Mouse (Mus musculus): ENCODE measurements around the gene F2rl2. TPM values are rescaled to one million over a fixed set of nuclear protein-coding genes. Genes with fewer than 3 reads are reported as not detected.

Gene F2rl2
- polyA plus RNA-seq, 1 experiment from 2014 or later: 13.0 TPM

- peak; percentile 82 for ATAC-seq
- 0 out of 2 replicates have a peak, but pooled peaks cover 12% of the 10 kb centered on the region for H3K4me1 ChIP-seq (ENCODE audit: insufficient read depth)
- DNase-seq: peak; percentile 28
Measured at GRCm38 (mm10) chr13:95657171-95657570, 39.5 kb upstream of the F2rl2 start.

GRCm38 (mm10) chr13:95659432-95659831, 37.2 kb upstream of the F2rl2 start:
- TF ChIP-seq CTCF (IDR thresholded peaks at IDR 0.05; ENCODE audit: low read depth) (no peak), EP300 (IDR thresholded peaks at IDR 0.05; ENCODE audit: low read depth) (no peak)
- H3K27ac ChIP-seq (ENCODE audit: low read depth): no peak overlapping the region
- DNase-seq: no peak
- H3K4me2 ChIP-seq (ENCODE audit: low read depth, low read length): no peak overlapping the region
- no peak overlapping the region for H3K9ac ChIP-seq (replicated peaks)
- H3K36me3 ChIP-seq (replicated peaks; ENCODE audit: insufficient read depth, low read length): peaks cover 82% of the 10 kb centered on the region
- H3K9me3 ChIP-seq (ENCODE audit: low read length): no peaks in the 10 kb centered on the region
- H3K4me3 ChIP-seq (ENCODE audit: low read depth, low read length): no peak overlapping the region
- ATAC-seq: no peak
- H3K4me1 ChIP-seq (ENCODE audit: insufficient read depth): no peaks in the 10 kb centered on the region
- H3K27me3 ChIP-seq (ENCODE audit: insufficient read depth, low read length): no peaks in the 10 kb centered on the region
- 75% methylated on average over 7 of the region's 7 CpGs for WGBS (ENCODE audit: insufficient replicate concordance)

More at GRCm38 (mm10) chr13:95657171-95657570, 39.5 kb upstream of the F2rl2 start:
- peaks cover 73% of the 10 kb centered on the region for H3K36me3 ChIP-seq (replicated peaks; ENCODE audit: insufficient read depth, low read length)
- 42% methylated on average over 9 of the region's 9 CpGs for WGBS (ENCODE audit: insufficient replicate concordance)
- no peak overlapping the region for H3K27ac ChIP-seq (ENCODE audit: low read depth)
- TF ChIP-seq CTCF (IDR thresholded peaks at IDR 0.05; ENCODE audit: low read depth) (no peak), EP300 (IDR thresholded peaks at IDR 0.05; ENCODE audit: low read depth) (peak; percentile 89)
- H3K4me3 ChIP-seq (ENCODE audit: low read depth, low read length): no peak overlapping the region
- no peaks in the 10 kb centered on the region for H3K27me3 ChIP-seq (ENCODE audit: insufficient read depth, low read length)
- H3K4me2 ChIP-seq (ENCODE audit: low read depth, low read length): no peak overlapping the region
- H3K9me3 ChIP-seq (ENCODE audit: low read length): no peaks in the 10 kb centered on the region
- H3K9ac ChIP-seq (replicated peaks): no peak overlapping the region

- no peak overlapping the region for H3K27ac ChIP-seq (ENCODE audit: low read depth)
- no peaks in the 10 kb centered on the region for H3K27me3 ChIP-seq (ENCODE audit: insufficient read depth, low read length)
- no peaks in the 10 kb centered on the region for H3K9me3 ChIP-seq (ENCODE audit: low read length)
- H3K4me1 ChIP-seq (ENCODE audit: insufficient read depth): no peaks in the 10 kb centered on the region
- no peak overlapping the region for H3K4me3 ChIP-seq (ENCODE audit: low read depth, low read length)
- 94% methylated on average over 4 of the region's 4 CpGs for WGBS (ENCODE audit: insufficient replicate concordance)
- H3K36me3 ChIP-seq (replicated peaks; ENCODE audit: insufficient read depth, low read length): peaks cover 85% of the 10 kb centered on the region
- ATAC-seq (peak; percentile 66), DNase-seq (no peak)
- no peak overlapping the region for H3K4me2 ChIP-seq (ENCODE audit: low read depth, low read length)
- no peak for TF ChIP-seq CTCF (IDR thresholded peaks at IDR 0.05; ENCODE audit: low read depth)
- TF ChIP-seq EP300 (IDR thresholded peaks at IDR 0.05; ENCODE audit: low read depth): no peak
- H3K9ac ChIP-seq (replicated peaks): no peak overlapping the region
Measured at GRCm38 (mm10) chr13:95663834-95664233, 32.8 kb upstream of the F2rl2 start.

- H3K27ac ChIP-seq (ENCODE audit: low read depth): no peak overlapping the region
- no peak for ATAC-seq
Measured at GRCm38 (mm10) chr13:95665644-95666356, 30.9 kb upstream of the F2rl2 start.

GRCm38 (mm10) chr13:95667260-95667659, 29.4 kb upstream of the F2rl2 start:
- Histone ChIP-seq H3K9ac (replicated peaks) (no peak overlapping the region), H3K27ac (ENCODE audit: low read depth) (no peak overlapping the region), H3K9me3 (ENCODE audit: low read length) (no peaks in the 10 kb centered on the region), H3K36me3 (replicated peaks; ENCODE audit: insufficient read depth, low read length) (peaks cover 75% of the 10 kb centered on the region), H3K4me3 (ENCODE audit: low read depth, low read length) (no peak overlapping the region), H3K27me3 (ENCODE audit: insufficient read depth, low read length) (no peaks in the 10 kb centered on the region), H3K4me2 (ENCODE audit: low read depth, low read length) (no peak overlapping the region), H3K4me1 (ENCODE audit: insufficient read depth) (peaks cover 7% of the 10 kb centered on the region; the same call in 1 of the 2 replicates)
- WGBS (ENCODE audit: insufficient replicate concordance): 45% methylated on average over 7 of the region's 7 CpGs
- no peak for ATAC-seq
- no peak for DNase-seq
- no peak for TF ChIP-seq EP300 (IDR thresholded peaks at IDR 0.05; ENCODE audit: low read depth)
- peak; percentile 61 for TF ChIP-seq CTCF (IDR thresholded peaks at IDR 0.05; ENCODE audit: low read depth)

More at GRCm38 (mm10) chr13:95665644-95666356, 30.9 kb upstream of the F2rl2 start:
- H3K36me3 ChIP-seq (replicated peaks; ENCODE audit: insufficient read depth, low read length): peaks cover 84% of the 10 kb centered on the region
- no peak overlapping the region for H3K4me3 ChIP-seq (ENCODE audit: low read depth, low read length)
- no peak overlapping the region for H3K9ac ChIP-seq (replicated peaks)
- H3K27me3 ChIP-seq (ENCODE audit: insufficient read depth, low read length): no peaks in the 10 kb centered on the region
- DNase-seq: no peak
- H3K9me3 ChIP-seq (ENCODE audit: low read length): no peaks in the 10 kb centered on the region
- H3K4me2 ChIP-seq (ENCODE audit: low read depth, low read length): no peak overlapping the region
- TF ChIP-seq CTCF (IDR thresholded peaks at IDR 0.05; ENCODE audit: low read depth) (no peak), EP300 (IDR thresholded peaks at IDR 0.05; ENCODE audit: low read depth) (no peak)
- H3K4me1 ChIP-seq (ENCODE audit: insufficient read depth): peaks cover 7% of the 10 kb centered on the region; the same call in 1 of the 2 replicates
- 90% methylated on average over 13 of the region's 13 CpGs for WGBS (ENCODE audit: insufficient replicate concordance)

- DNase-seq: no peak
- H3K4me1 ChIP-seq (ENCODE audit: insufficient read depth): peaks cover 12% of the 10 kb centered on the region
- H3K9me3 ChIP-seq (ENCODE audit: low read length): no peaks in the 10 kb centered on the region
- H3K4me3 ChIP-seq (ENCODE audit: low read depth, low read length): peak overlapping the region; percentile 35
- no peak overlapping the region for H3K9ac ChIP-seq (replicated peaks)
- peak overlapping the region; percentile 51 for H3K4me2 ChIP-seq (ENCODE audit: low read depth, low read length)
- 72% methylated on average over 5 of the region's 5 CpGs for WGBS (ENCODE audit: insufficient replicate concordance)
- peak overlapping the region; percentile 93 for H3K27ac ChIP-seq (ENCODE audit: low read depth)
- H3K36me3 ChIP-seq (replicated peaks; ENCODE audit: insufficient read depth, low read length): peaks cover 57% of the 10 kb centered on the region
- TF ChIP-seq EP300 (IDR thresholded peaks at IDR 0.05; ENCODE audit: low read depth) (no peak), CTCF (IDR thresholded peaks at IDR 0.05; ENCODE audit: low read depth) (no peak)
- no peak for ATAC-seq
- H3K27me3 ChIP-seq (ENCODE audit: insufficient read depth, low read length): no peaks in the 10 kb centered on the region
Measured at GRCm38 (mm10) chr13:95670534-95670933, 26.1 kb upstream of the F2rl2 start.

Measured in liver, postnatal 0 days (tissue).